Mouse (Mus musculus) intestine, embryonic 15.5 days (tissue): ENCODE measurements around the gene Sfxn3. TPM values are rescaled to one million over a fixed set of nuclear protein-coding genes. Genes with fewer than 3 reads are reported as not detected.

Source experiments
- ATAC-seq: fragments of 200-750 bp; cut with Nextera tagmentation; 2 replicates; pipeline ENCODE4 v1.8.0; 2017; ENCODE audit warnings: moderate TSS enrichment, moderate library complexity
- H3K27ac ChIP-seq: fragments of 300-500 bp; sonication (generic); 2 replicates; pipeline ENCODE4 v1.5.1; 2015; ENCODE audit warnings: mild to moderate bottlenecking, inconsistent platforms
- H3K27me3 ChIP-seq: fragments of 300-500 bp; sonication (generic); replicated peaks from 2 replicates; pipeline ENCODE4 v1.6.1; 2015; ENCODE audit warnings: inconsistent platforms
- H3K36me3 ChIP-seq: fragments of 300-500 bp; sonication (generic); 2 replicates; pipeline ENCODE4 v1.6.1; 2015; ENCODE audit warnings: inconsistent platforms
- H3K4me1 ChIP-seq: fragments of 300-500 bp; sonication (generic); replicated peaks from 2 replicates; pipeline ENCODE4 v1.6.1; 2015; ENCODE audit warnings: inconsistent platforms
- H3K4me2 ChIP-seq: fragments of 300-500 bp; sonication (generic); replicated peaks from 2 replicates; pipeline ENCODE4 v1.6.1; 2015; ENCODE audit warnings: mild to moderate bottlenecking, inconsistent platforms
- H3K4me3 ChIP-seq: fragments of 300-500 bp; sonication (generic); replicated peaks from 2 replicates; pipeline ENCODE4 v1.5.1; 2015; ENCODE audit warnings: inconsistent platforms
- H3K9ac ChIP-seq: fragments of 300-500 bp; sonication (generic); 2 replicates; pipeline ENCODE4 v1.6.1; 2015; ENCODE audit warnings: inconsistent platforms
- H3K9me3 ChIP-seq: fragments of 300-500 bp; sonication (generic); 2 replicates; pipeline ENCODE4 v1.6.1; 2016; ENCODE audit warnings: inconsistent platforms
- WGBS: fragments of 180-500 bp; shearing (Covaris S2); methylation state at CpG from one replicate; pipeline ENCODE4 v1.1.7; 2015; 5-methylcytosine and 5-hydroxymethylcytosine counted together
- polyA plus RNA-seq: library from polyadenylated mRNA; unstranded; fragments of >200 nt; fragmentation: Nextera tagmentation; extraction: Ambion mirVana; gene quantifications from 2 replicates; pipeline ENCODE4 v1.2.1, GENCODE M21; 2015

Gene Sfxn3
- polyA plus RNA-seq, 1 experiment from 2014 or later, result 19.4 TPM

GRCm38 (mm10) chr19:45073871-45074542, 26.7 kb downstream of the Sfxn3 start:
- H3K4me2 ChIP-seq, result peak overlapping the region; percentile 87
- no peaks in the 10 kb centered on the region for H3K36me3 ChIP-seq
- H3K4me1 ChIP-seq, result peaks cover 22% of the 10 kb centered on the region
- peak; percentile 54 for ATAC-seq
- peak overlapping the region; percentile 93 for H3K27ac ChIP-seq
- 7% methylated on average over 20 of the region's 20 CpGs for WGBS
- H3K9me3 ChIP-seq, result no peaks in the 10 kb centered on the region
- H3K27me3 ChIP-seq, result peaks cover 37% of the 10 kb centered on the region
- peak overlapping the region; percentile 58 for H3K4me3 ChIP-seq
- peak overlapping the region; percentile 77 for H3K9ac ChIP-seq

GRCm38 (mm10) chr19:45074580-45075322, 27.4 kb downstream of the Sfxn3 start, which contains the start of gene Kazald1:
Kazald1 (plus strand) TSS chr19:45075241.
- peaks cover 44% of the 10 kb centered on the region for H3K27me3 ChIP-seq
- peak within 1 kb of the TSS; percentile 77 for H3K9ac ChIP-seq
- peak within 1 kb of the TSS; percentile 93 for H3K27ac ChIP-seq
- ATAC-seq, result peak; percentile 94
- under 1% methylated on average over 43 of the region's 45 CpGs for WGBS
- H3K4me1 ChIP-seq, result peaks cover 27% of the 10 kb centered on the region
- no peaks in the 10 kb centered on the region for H3K36me3 ChIP-seq
- no peaks in the 10 kb centered on the region for H3K9me3 ChIP-seq
- peak within 1 kb of the TSS; percentile 87 for H3K4me2 ChIP-seq
- H3K4me3 ChIP-seq, result peak within 1 kb of the TSS; percentile 58

GRCm38 (mm10) chr19:45075323-45076035, 28.2 kb downstream of the Sfxn3 start:
- H3K4me1 ChIP-seq, result peaks cover 34% of the 10 kb centered on the region
- H3K4me3 ChIP-seq, result peak overlapping the region; percentile 58
- WGBS, result 2% methylated on average over 32 of the region's 32 CpGs
- ATAC-seq, result peak; percentile 57
- 0 out of 2 replicates have a peak overlapping the region, but pooled peaks have one; percentile 44 for H3K27ac ChIP-seq
- peak overlapping the region; percentile 77 for H3K9ac ChIP-seq
- H3K4me2 ChIP-seq, result peak overlapping the region; percentile 87
- peaks cover 50% of the 10 kb centered on the region for H3K27me3 ChIP-seq
- no peaks in the 10 kb centered on the region for H3K9me3 ChIP-seq
- no peaks in the 10 kb centered on the region for H3K36me3 ChIP-seq

GRCm38 (mm10) chr19:45076036-45076575, 28.8 kb downstream of the Sfxn3 start:
- no peak overlapping the region for H3K27ac ChIP-seq
- no peak overlapping the region for H3K9ac ChIP-seq
- no peaks in the 10 kb centered on the region for H3K9me3 ChIP-seq
- peaks cover 41% of the 10 kb centered on the region for H3K4me1 ChIP-seq
- peaks cover 54% of the 10 kb centered on the region for H3K27me3 ChIP-seq
- H3K4me3 ChIP-seq, result peak overlapping the region; percentile 58
- 14% methylated on average over 17 of the region's 17 CpGs for WGBS
- H3K36me3 ChIP-seq, result no peaks in the 10 kb centered on the region
- no peak for ATAC-seq
- peak overlapping the region; percentile 87 for H3K4me2 ChIP-seq

GRCm38 (mm10) chr19:45076586-45077510, 29.5 kb downstream of the Sfxn3 start:
- no peak for ATAC-seq
- H3K4me3 ChIP-seq, result peak overlapping the region; percentile 40
- H3K27ac ChIP-seq, result no peak overlapping the region
- H3K4me2 ChIP-seq, result peak overlapping the region; percentile 87
- peaks cover 42% of the 10 kb centered on the region for H3K4me1 ChIP-seq
- H3K9me3 ChIP-seq, result no peaks in the 10 kb centered on the region
- H3K27me3 ChIP-seq, result peaks cover 58% of the 10 kb centered on the region
- 1% methylated on average over 62 of the region's 62 CpGs for WGBS
- H3K9ac ChIP-seq, result peak overlapping the region; percentile 43
- H3K36me3 ChIP-seq, result no peaks in the 10 kb centered on the region

GRCm38 (mm10) chr19:45077742-45078645, 30.7 kb downstream of the Sfxn3 start:
- ATAC-seq, result no peak
- no peaks in the 10 kb centered on the region for H3K9me3 ChIP-seq
- no peak overlapping the region for H3K27ac ChIP-seq
- no peaks in the 10 kb centered on the region for H3K36me3 ChIP-seq
- no peak overlapping the region for H3K9ac ChIP-seq
- peaks cover 42% of the 10 kb centered on the region for H3K4me1 ChIP-seq
- peaks cover 65% of the 10 kb centered on the region for H3K27me3 ChIP-seq
- 6% methylated on average over 20 of the region's 20 CpGs for WGBS
- H3K4me3 ChIP-seq, result no peak overlapping the region
- no peak overlapping the region for H3K4me2 ChIP-seq

GRCm38 (mm10) chr19:45078971-45079764, 31.9 kb downstream of the Sfxn3 start:
- Histone ChIP-seq H3K4me2 (peak overlapping the region; percentile 73), H3K4me1 (peaks cover 38% of the 10 kb centered on the region), H3K27me3 (peaks cover 76% of the 10 kb centered on the region), H3K9ac (no peak overlapping the region), H3K36me3 (no peaks in the 10 kb centered on the region), H3K27ac (no peak overlapping the region), H3K9me3 (no peaks in the 10 kb centered on the region), H3K4me3 (peak overlapping the region; percentile 28; the same call in 1 of the 2 replicates)
- ATAC-seq, result no peak
- 8% methylated on average over 17 of the region's 17 CpGs for WGBS

GRCm38 (mm10) chr19:45079769-45080515, 32.6 kb downstream of the Sfxn3 start:
- peak; percentile 14; the same call in 1 of the 2 replicates for ATAC-seq
- H3K4me2 ChIP-seq, result peak overlapping the region; percentile 73
- 2% methylated on average over 45 of the region's 45 CpGs for WGBS

GRCm38 (mm10) chr19:45080711-45081110, 33.4 kb downstream of the Sfxn3 start:
- Histone ChIP-seq H3K4me2 (peak overlapping the region; percentile 73), H3K4me3 (peak overlapping the region; percentile 28; the same call in 1 of the 2 replicates), H3K27ac (no peak overlapping the region), H3K9me3 (no peaks in the 10 kb centered on the region), H3K27me3 (peaks cover 85% of the 10 kb centered on the region), H3K36me3 (no peaks in the 10 kb centered on the region), H3K9ac (0 out of 2 replicates have a peak overlapping the region, but pooled peaks have one; percentile 21), H3K4me1 (peaks cover 32% of the 10 kb centered on the region)
- 2% methylated on average over 17 of the region's 17 CpGs for WGBS
- no peak for ATAC-seq

More at GRCm38 (mm10) chr19:45079769-45080515, 32.6 kb downstream of the Sfxn3 start:
- H3K27ac ChIP-seq, result no peak overlapping the region
- peaks cover 78% of the 10 kb centered on the region for H3K27me3 ChIP-seq
- H3K4me3 ChIP-seq, result peak overlapping the region; percentile 28
- H3K9ac ChIP-seq, result no peak overlapping the region
- H3K9me3 ChIP-seq, result no peaks in the 10 kb centered on the region
- H3K4me1 ChIP-seq, result peaks cover 38% of the 10 kb centered on the region
- H3K36me3 ChIP-seq, result no peaks in the 10 kb centered on the region
